Mouse (Mus musculus): Measurements from ENCODE around the gene Atp5e. TPM values are rescaled to one million over a fixed set of nuclear protein-coding genes. Genes with fewer than 3 reads are reported as not detected.

Atp5e gene
- polyA plus RNA-seq, 1 experiment: 278 TPM

DNA sequence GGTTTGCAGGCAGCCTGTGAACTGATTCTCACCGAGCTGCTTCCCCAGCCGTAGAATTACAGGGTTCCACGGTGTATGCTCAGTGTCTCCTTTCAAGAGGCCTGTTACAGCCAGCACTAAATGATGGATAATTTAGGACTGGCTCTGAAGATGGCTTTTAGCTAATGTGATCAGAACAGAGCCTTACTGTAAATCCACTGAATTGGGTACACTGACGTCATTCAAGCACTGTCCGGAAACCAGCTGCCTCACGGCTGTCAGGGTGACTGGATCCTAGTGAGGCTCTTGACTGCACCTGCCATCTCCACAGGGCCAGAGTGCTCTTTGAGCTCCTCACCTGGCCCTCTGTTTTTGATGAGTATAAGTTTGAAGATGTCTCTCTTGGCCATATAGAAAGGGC, 42.8 kb downstream of the Atp5e start:
- WGBS: 88% methylated on average over 6 of the region's 6 CpGs
- no peak overlapping the region for H3K4me3 ChIP-seq (replicated peaks; ENCODE audit: control insufficient read depth, low read depth, low read length)

DNA sequence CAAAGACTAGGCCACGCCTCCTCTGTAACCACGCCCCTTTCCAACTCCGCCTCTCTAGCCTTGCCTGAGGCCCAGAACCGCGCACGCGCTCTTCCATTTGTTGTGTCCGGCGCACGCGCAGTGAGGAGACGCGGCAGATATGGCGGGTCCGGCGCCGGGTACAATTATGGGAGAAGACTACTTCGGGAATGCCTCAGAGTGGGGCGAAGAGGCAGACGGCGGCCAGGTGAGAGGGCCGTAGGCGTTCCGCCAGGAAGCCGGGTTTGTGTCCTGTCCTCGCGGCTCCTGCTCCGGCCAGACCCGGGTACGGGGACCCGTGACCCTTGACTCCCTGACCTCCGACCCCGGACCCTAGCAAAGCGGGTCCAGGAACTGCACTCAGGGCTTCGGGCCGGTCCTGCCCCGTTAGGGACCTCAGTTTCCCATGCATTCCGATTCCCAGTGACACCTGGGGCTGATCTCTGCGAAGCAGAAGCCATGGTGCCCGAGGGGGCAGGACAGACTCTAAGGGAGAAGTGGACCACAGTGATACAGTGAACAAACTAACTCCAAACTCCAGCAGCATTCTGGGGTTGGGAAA, 48.1 kb downstream of the Atp5e start, which contains the start of gene Nelfcd:
Gene Nelfcd (plus strand): TSS at position 74 of the 580 bp plus-strand sequence.
- peaks cover 1% of the 10 kb centered on the region; the same call in 1 of the 2 replicates for H3K4me1 ChIP-seq (ENCODE audit: control insufficient read depth, insufficient read depth, low read length)
- H3K27ac ChIP-seq (ENCODE audit: control insufficient read depth, insufficient read depth, low read depth, low read length, poor library complexity): peak within 1 kb of the TSS; percentile 7; the same call in 1 of the 2 replicates
- under 1% methylated on average over 40 of the region's 40 CpGs for WGBS
- peak within 1 kb of the TSS; percentile 87 for H3K4me3 ChIP-seq (replicated peaks; ENCODE audit: control insufficient read depth, low read depth, low read length)
- no peak for TF ChIP-seq CTCF (IDR thresholded peaks at IDR 0.05; ENCODE audit: control insufficient read depth, insufficient read depth, low read length)
- peak; percentile 83; the same call in 1 of the 2 replicates for TF ChIP-seq POLR2A (IDR thresholded peaks at IDR 0.05; ENCODE audit: borderline replicate concordance, control insufficient read depth, low read depth, low read length)

More for the DNA sequence above, 42.8 kb downstream of the Atp5e start:
- Histone ChIP-seq H3K4me1 (ENCODE audit: control insufficient read depth, insufficient read depth, low read length) (peaks cover 1% of the 10 kb centered on the region; the same call in 1 of the 2 replicates), H3K27ac (ENCODE audit: control insufficient read depth, insufficient read depth, low read depth, low read length, poor library complexity) (no peak overlapping the region)
- TF ChIP-seq CTCF (IDR thresholded peaks at IDR 0.05; ENCODE audit: control insufficient read depth, insufficient read depth, low read length) (no peak), POLR2A (IDR thresholded peaks at IDR 0.05; ENCODE audit: borderline replicate concordance, control insufficient read depth, low read depth, low read length) (no peak)

DNA sequence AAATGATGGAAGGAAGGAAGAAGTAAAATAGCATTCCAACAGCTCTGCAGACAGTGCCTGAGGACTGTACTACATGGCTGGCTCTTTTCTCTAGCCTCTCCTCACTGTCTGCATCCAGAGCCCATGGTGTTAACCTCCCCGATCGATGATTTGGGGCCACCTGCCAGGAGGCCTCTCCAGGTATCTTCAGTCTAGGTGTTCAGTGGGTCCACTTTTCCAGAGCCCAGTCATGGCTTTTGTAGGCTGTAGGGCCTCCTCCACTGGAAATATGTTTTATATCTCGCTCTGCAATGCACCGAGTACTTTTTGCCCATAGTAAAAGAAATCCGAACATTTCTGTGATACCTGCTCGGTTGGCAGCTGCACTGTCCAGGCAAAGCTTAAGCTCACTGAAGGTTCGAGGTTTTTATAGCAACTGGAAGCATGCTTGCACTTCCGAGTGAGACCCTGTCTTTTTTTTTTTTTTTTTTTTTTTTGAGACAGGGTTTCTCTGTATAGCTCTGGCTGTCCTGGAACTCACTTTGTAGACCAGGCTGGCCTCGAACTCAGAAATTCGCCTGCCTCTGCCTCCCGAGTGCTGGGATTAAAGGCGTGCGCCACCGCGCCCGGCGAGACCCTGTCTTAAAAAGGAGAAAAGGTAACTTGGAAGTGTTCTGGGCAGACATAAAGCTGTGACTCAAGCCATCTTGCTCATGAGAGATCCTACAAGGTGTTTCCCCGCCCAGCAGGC, 48.7 kb downstream of the Atp5e start:
- WGBS: 47% methylated on average over 18 of the region's 18 CpGs
- TF ChIP-seq POLR2A (IDR thresholded peaks at IDR 0.05; ENCODE audit: borderline replicate concordance, control insufficient read depth, low read depth, low read length) (no peak), CTCF (IDR thresholded peaks at IDR 0.05; ENCODE audit: control insufficient read depth, insufficient read depth, low read length) (no peak)
- H3K4me3 ChIP-seq (replicated peaks; ENCODE audit: control insufficient read depth, low read depth, low read length): no peak overlapping the region

DNA sequence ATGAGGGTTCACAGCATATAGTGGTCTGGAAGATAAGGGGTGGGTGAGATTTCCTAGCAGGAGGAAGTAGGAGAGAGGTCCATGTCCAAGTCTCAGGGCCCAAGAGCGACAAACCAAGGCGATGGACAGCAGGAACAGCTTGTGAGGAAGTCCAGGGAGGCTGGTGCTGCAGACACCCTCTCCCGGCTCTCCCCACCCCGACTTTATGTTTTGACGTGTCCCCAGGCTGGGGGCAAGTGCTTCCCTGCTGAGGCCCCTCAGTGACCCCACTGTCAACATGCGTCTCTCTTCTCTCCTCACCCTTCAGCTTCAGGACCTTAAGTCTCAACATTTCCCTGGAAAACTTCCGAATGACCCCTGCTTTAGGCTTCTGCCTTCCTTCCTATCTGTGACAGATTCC, 50.8 kb downstream of the Atp5e start:
- Histone ChIP-seq H3K4me3 (replicated peaks; ENCODE audit: control insufficient read depth, low read depth, low read length) (no peak overlapping the region), H3K4me1 (ENCODE audit: control insufficient read depth, insufficient read depth, low read length) (peaks cover 1% of the 10 kb centered on the region; the same call in 1 of the 2 replicates), H3K27ac (ENCODE audit: control insufficient read depth, insufficient read depth, low read depth, low read length, poor library complexity) (no peak overlapping the region)
- WGBS: 74% methylated on average over 7 of the region's 7 CpGs
- TF ChIP-seq CTCF (IDR thresholded peaks at IDR 0.05; ENCODE audit: control insufficient read depth, insufficient read depth, low read length) (no peak), POLR2A (IDR thresholded peaks at IDR 0.05; ENCODE audit: borderline replicate concordance, control insufficient read depth, low read depth, low read length) (no peak)

More for the DNA sequence above, 48.7 kb downstream of the Atp5e start:
- Histone ChIP-seq H3K27ac (ENCODE audit: control insufficient read depth, insufficient read depth, low read depth, low read length, poor library complexity) (no peak overlapping the region), H3K4me1 (ENCODE audit: control insufficient read depth, insufficient read depth, low read length) (peaks cover 1% of the 10 kb centered on the region; the same call in 1 of the 2 replicates)

Other genes with a start within 250 kb of the Atp5e start
- gene Gnas, start 179.8 kb downstream of the Atp5e start, polyA plus RNA-seq (2011; ENCODE audit: insufficient read depth, insufficient read length, low replicate concordance, missing spikeins): 159 and 173 TPM in 2 replicates
- 0.66 TPM in 1 of 2 replicates, not detected in the other for gene Gm20721, start 117.4 kb downstream of the Atp5e start, polyA plus RNA-seq (2011; ENCODE audit: insufficient read depth, insufficient read length, low replicate concordance, missing spikeins)
- gene Nelfcd, start 48.3 kb downstream of the Atp5e start, polyA plus RNA-seq (2011; ENCODE audit: insufficient read depth, insufficient read length, low replicate concordance, missing spikeins): 46.3 and 55.9 TPM in 2 replicates
- gene Ctsz, start 25.1 kb downstream of the Atp5e start, polyA plus RNA-seq (2011; ENCODE audit: insufficient read depth, insufficient read length, low replicate concordance, missing spikeins): 68.9 and 112 TPM in 2 replicates
- gene Tubb1, start 13.4 kb downstream of the Atp5e start, polyA plus RNA-seq (2011; ENCODE audit: insufficient read depth, insufficient read length, low replicate concordance, missing spikeins): 36.1 and 60.9 TPM in 2 replicates
- gene Prelid3b, start 9.0 kb upstream of the Atp5e start, polyA plus RNA-seq (2011; ENCODE audit: insufficient read depth, insufficient read length, low replicate concordance, missing spikeins): 46.1 and 55.5 TPM in 2 replicates
- gene Zfp831, start 179.4 kb upstream of the Atp5e start, polyA plus RNA-seq (2011; ENCODE audit: insufficient read depth, insufficient read length, low replicate concordance, missing spikeins): 2.0 and 6.0 TPM in 2 replicates

Measured in bone marrow, adult 2 months (tissue).